In genomic region chr17:46725273-46725672, GRCm38 (mm10) we compare ENCODE assay signal across 8 mouse cellular contexts. TPM values are rescaled to one million over a fixed set of nuclear protein-coding genes. Genes with fewer than 3 reads are reported as not detected.
DNase-seq lines count a peak whose midpoint lies in the region; ATAC-seq lines count a peak whose summit lies in the region.
"Had no signal": no experiment of that assay in that cellular context is flagged by ENCODE, and none has a peak within 500 bp of the region (broad histone marks: within the 10 kb centered on the region; RNA-seq: fewer than 3 reads in every experiment).

No protein-coding gene starts in this region.

- H3K9ac ChIP-seq in liver, embryonic 12.5 days: no peak overlapping the region
- H3K9ac ChIP-seq in embryonic facial prominence, embryonic 14.5 days (ENCODE audit: low read depth, low read length): no peak overlapping the region
- H3K9ac ChIP-seq: hindbrain, embryonic 15.5 days had no signal

- H3K27me3 ChIP-seq in liver, embryonic 12.5 days (replicated peaks): peaks cover 25% of the 10 kb centered on the region
- H3K27me3 ChIP-seq in embryonic facial prominence, embryonic 14.5 days (replicated peaks; ENCODE audit: control insufficient read depth, insufficient read depth, low read length): peaks cover 16% of the 10 kb centered on the region

- H3K36me3 ChIP-seq in liver, embryonic 12.5 days: peaks cover 56% of the 10 kb centered on the region
- peaks cover 52% of the 10 kb centered on the region; the same call in 1 of the 2 replicates for H3K36me3 ChIP-seq in embryonic facial prominence, embryonic 14.5 days (ENCODE audit: control insufficient read depth, insufficient read depth, low read length)

- H3K4me3 ChIP-seq in liver, embryonic 12.5 days: no peak overlapping the region
- no peak overlapping the region for H3K4me3 ChIP-seq in embryonic facial prominence, embryonic 14.5 days (ENCODE audit: low read depth, low read length)
- H3K4me3 ChIP-seq: hindbrain, embryonic 15.5 days had no signal

- no peak overlapping the region for H3K4me2 ChIP-seq in liver, embryonic 12.5 days
- no peak overlapping the region for H3K4me2 ChIP-seq in embryonic facial prominence, embryonic 14.5 days (ENCODE audit: low read depth, low read length)
- H3K4me2 ChIP-seq: hindbrain, embryonic 15.5 days had no signal

- DNase-seq in liver: peak; percentile 38
- DNase-seq in R1 (ENCODE audit: low read depth, low spot score): peak; percentile 87
- DNase-seq in embryonic facial prominence, embryonic 14.5 days (ENCODE audit: low spot score): peak; percentile 31
- DNase-seq in lung, postnatal 36 days: peak; percentile 53
- DNase-seq in ovary, adult 18-20 months (ENCODE audit: low spot score): no peak

- ATAC-seq in liver, embryonic 12.5 days: no peak
- ATAC-seq in embryonic facial prominence, embryonic 14.5 days (ENCODE audit: low read depth): peak; percentile 21; the same call in 1 of the 2 replicates
- no peak for ATAC-seq in monocyte, adult 5-6 weeks (replicated peaks; ENCODE audit: insufficient number of reproducible peaks, low FRiP score, low TSS enrichment, poor library complexity, severe bottlenecking)

- H3K4me1 ChIP-seq in liver, embryonic 12.5 days: peaks cover 20% of the 10 kb centered on the region
- no peaks in the 10 kb centered on the region for H3K4me1 ChIP-seq in embryonic facial prominence, embryonic 14.5 days (ENCODE audit: control insufficient read depth, insufficient read depth, low read length)
- H3K4me1 ChIP-seq: hindbrain, embryonic 15.5 days had no signal

- no peak overlapping the region for H3K27ac ChIP-seq in liver, embryonic 12.5 days
- no peak overlapping the region for H3K27ac ChIP-seq in embryonic facial prominence, embryonic 14.5 days (replicated peaks; ENCODE audit: low read depth, low read length)
- H3K27ac ChIP-seq: hindbrain, embryonic 15.5 days had no signal

- no peaks in the 10 kb centered on the region for H3K9me3 ChIP-seq in liver, embryonic 12.5 days (replicated peaks)
- no peaks in the 10 kb centered on the region for H3K9me3 ChIP-seq in embryonic facial prominence, embryonic 14.5 days (ENCODE audit: control insufficient read depth, low read length)
- H3K9me3 ChIP-seq: hindbrain, embryonic 15.5 days had no signal

- WGBS in liver, embryonic 12.5 days (ENCODE audit: insufficient replicate concordance): 60% methylated on average over 9 of the region's 9 CpGs
- WGBS in embryonic facial prominence, embryonic 14.5 days: 58% methylated on average over 9 of the region's 9 CpGs

RNA-seq across cellular contexts. Expression of gene Gnmt, which starts 3.7 kb away (rescaled TPM):
- 5.8 and 6.7 TPM in 2 replicates for polyA plus RNA-seq in liver, embryonic 12.5 days (2016; fragmentation: Nextera tagmentation; extraction: Ambion mirVana)
- 1.2 and 1.6 TPM in 2 replicates for polyA plus RNA-seq in embryonic facial prominence, embryonic 14.5 days (2014; fragmentation: Nextera tagmentation; extraction: Ambion mirVana)
- 2.2 to 3.4 TPM (median 3.1 TPM) in 3 replicates for total RNA-seq in monocyte, adult 5-6 weeks (2017)

RNA-seq across cellular contexts. Expression of gene Pex6, which starts 14.0 kb away (rescaled TPM):
- 20.7 and 21.1 TPM in 2 replicates for polyA plus RNA-seq in liver, embryonic 12.5 days (2016; fragmentation: Nextera tagmentation; extraction: Ambion mirVana)
- 22.2 and 26.7 TPM in 2 replicates for polyA plus RNA-seq in embryonic facial prominence, embryonic 14.5 days (2014; fragmentation: Nextera tagmentation; extraction: Ambion mirVana)
- total RNA-seq in monocyte, adult 5-6 weeks (2017): 5.4 to 11.1 TPM (median 10.3 TPM) in 3 replicates

RNA-seq across cellular contexts. Expression of gene Ppp2r5d, which starts 20.4 kb away (rescaled TPM):
- polyA plus RNA-seq in liver, embryonic 12.5 days (2016; fragmentation: Nextera tagmentation; extraction: Ambion mirVana): 48.3 and 49.1 TPM in 2 replicates
- polyA plus RNA-seq in embryonic facial prominence, embryonic 14.5 days (2014; fragmentation: Nextera tagmentation; extraction: Ambion mirVana): 79.5 and 87.5 TPM in 2 replicates
- total RNA-seq in monocyte, adult 5-6 weeks (2017): 24.4 to 34.6 TPM (median 30.2 TPM) in 3 replicates

RNA-seq across cellular contexts. Expression of gene Cnpy3, which starts 26.7 kb away (rescaled TPM):
- 39.6 and 39.7 TPM in 2 replicates for polyA plus RNA-seq in liver, embryonic 12.5 days (2016; fragmentation: Nextera tagmentation; extraction: Ambion mirVana)
- 62.6 and 68.5 TPM in 2 replicates for polyA plus RNA-seq in embryonic facial prominence, embryonic 14.5 days (2014; fragmentation: Nextera tagmentation; extraction: Ambion mirVana)
- total RNA-seq in monocyte, adult 5-6 weeks (2017): 88.2 to 109 TPM (median 106 TPM) in 3 replicates

RNA-seq across cellular contexts. Expression of gene Ptcra, which starts 38.2 kb away (rescaled TPM):
- polyA plus RNA-seq in liver, embryonic 12.5 days (2016; fragmentation: Nextera tagmentation; extraction: Ambion mirVana): 0.60 and 0.62 TPM in 2 replicates
- 0.21 and 0.31 TPM in 2 replicates for polyA plus RNA-seq in embryonic facial prominence, embryonic 14.5 days (2014; fragmentation: Nextera tagmentation; extraction: Ambion mirVana)
- total RNA-seq in monocyte, adult 5-6 weeks (2017): 0.38 TPM in 1 of 3 replicates, not detected in the others
